Mouse (Mus musculus) left cerebral cortex, adult 6 months (tissue): Measurements from ENCODE around the gene Nckap5. TPM values are rescaled to one million over a fixed set of nuclear protein-coding genes. Genes with fewer than 3 reads are reported as not detected.

Experiments used
- long read RNA-seq, 2 experiments: library from polyadenylated mRNA; unstranded; transcript quantifications; one replicate each; pipeline ENCODE4 v2.0.0; 2019 to 2020
- polyA plus RNA-seq: library from polyadenylated mRNA; unstranded; fragments of <200 nt; fragmentation: Nextera tagmentation; gene quantifications from 2 replicates; pipeline ENCODE4 v1.2.3, GENCODE M21; 2021

Gene Nckap5
- 0.65 and 1.6 TPM in 2 replicates for polyA plus RNA-seq
- long read RNA-seq, experiment 1, partial matches to known transcripts: 2 of 5 reads
- long read RNA-seq, experiment 1, other reads (novel, unspliced or antisense): 3 of 5 reads
- long read RNA-seq, experiment 2, partial matches to known transcripts: 0 of 1 reads
- long read RNA-seq, experiment 2, other reads (novel, unspliced or antisense): 1 of 1 reads

DNA sequence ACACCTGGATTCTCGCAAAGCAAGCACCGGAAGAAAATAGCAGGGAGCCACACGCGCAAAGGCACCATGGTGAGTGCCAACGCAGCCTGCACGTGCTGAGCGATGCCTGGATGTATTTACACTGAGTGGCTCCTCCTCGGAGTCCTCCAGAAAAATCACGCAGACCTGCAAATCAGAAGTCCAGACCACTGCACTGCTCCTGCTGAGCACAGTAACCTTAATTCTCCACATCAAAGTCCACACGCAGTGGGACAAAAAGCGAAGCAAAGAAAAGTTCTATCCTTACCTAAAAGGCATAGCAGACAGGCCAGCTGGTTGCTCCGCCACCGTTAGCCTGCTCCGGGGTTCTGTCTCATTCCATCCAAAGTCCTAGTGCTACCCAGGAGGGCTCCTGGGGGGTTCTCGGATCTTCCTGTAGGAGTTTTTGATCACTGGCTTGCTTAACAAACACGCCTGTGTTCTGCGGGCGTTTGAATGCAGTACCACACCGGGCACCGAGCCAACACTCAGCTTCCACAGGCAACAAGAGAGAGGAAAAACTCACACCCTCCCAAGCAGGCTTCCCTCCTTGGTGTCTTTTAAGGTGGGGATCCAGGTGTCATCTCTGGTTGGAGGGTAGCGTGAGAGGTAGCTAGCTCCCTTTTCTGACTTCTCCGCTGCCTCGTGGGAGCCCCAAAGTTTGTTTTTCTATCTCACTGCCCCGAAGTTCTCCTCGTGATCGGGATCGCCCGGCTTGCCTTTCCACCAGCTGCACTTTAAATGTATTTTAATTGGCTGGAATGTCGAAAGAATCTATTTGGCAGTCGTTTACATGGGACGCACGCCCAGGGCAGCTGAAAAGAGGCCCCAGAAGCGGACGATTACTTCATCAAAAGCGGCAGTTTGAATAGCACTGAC, at the start of gene Nckap5:
TSS of gene Nckap5 (minus strand) at position 769 of the 897 bp plus-strand sequence.

DNA sequence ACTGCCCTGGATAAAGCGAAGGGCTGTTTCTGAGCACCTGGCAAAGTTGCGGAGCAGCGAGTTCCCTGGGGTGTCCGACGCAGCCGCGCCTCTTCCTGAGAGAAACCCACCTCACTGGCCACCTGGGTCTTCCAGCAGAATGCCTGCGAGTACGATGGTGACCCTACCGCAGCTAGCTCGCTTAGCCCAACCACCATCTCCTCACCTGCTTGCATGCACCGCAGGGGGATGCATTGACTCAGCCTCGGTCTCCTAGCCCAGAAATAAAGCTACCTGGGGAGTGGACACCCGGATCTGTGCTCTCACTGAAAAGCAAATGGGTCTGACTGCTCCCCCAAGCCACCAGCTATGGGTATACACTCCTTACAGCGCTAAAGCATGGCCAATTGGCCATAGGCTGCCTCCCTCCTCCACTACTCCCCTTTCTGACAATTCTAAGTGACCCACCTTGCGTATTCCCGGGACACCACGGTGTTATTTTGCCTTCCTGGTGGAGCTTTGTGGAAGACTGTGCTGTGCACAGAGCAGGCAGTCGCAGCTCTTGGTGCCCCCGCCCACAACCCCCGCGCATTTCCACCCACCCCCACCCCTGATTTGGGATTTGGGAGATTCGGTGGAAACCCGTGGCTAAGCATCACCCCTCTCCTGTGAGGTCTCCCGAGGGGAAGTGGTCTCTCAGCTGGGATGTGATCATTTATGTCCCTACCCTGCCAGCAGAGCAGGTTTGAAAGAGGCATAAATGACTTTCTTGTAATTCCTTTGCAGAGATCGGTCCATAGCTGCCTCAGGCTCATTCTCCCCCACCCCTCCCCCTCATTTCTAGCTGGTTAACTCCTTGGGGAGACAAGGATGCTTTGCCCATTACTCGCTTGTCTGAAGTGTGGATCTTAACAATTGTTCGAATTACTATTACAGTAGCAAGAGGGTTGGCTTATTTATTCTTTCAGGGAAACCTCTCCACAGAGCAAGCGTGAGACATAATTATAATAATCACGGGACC, 917.7 kb downstream of the Nckap5 start, which contains the start of gene Lypd1:
TSS of gene Lypd1 (minus strand) at position 501 of the 1,000 bp plus-strand sequence.

